Comparison of ENCODE assay signal across 29 mouse cellular contexts in genomic region chr6:67337943-67338342, GRCm38 (mm10). TPM values are rescaled to one million over a fixed set of nuclear protein-coding genes. Genes with fewer than 3 reads are reported as not detected.
A peak's percentile ranks its signal among the peaks of the same experiment; 100 is the strongest.
DNase-seq lines count a peak whose midpoint lies in the region; ATAC-seq and TF ChIP-seq lines count a peak whose summit lies in the region.
"Had no signal": no experiment of that assay in that cellular context is flagged by ENCODE, and none has a peak within 500 bp of the region (broad histone marks: within the 10 kb centered on the region; RNA-seq: fewer than 3 reads in every experiment).

No protein-coding gene starts in this region.

- H3K9ac ChIP-seq in liver, embryonic 14.5 days (replicated peaks), result no peak overlapping the region
- no peak overlapping the region for H3K9ac ChIP-seq in hindbrain, embryonic 11.5 days (ENCODE audit: low read depth, low read length)
- H3K9ac ChIP-seq: forebrain, embryonic 12.5 days; limb, embryonic 12.5 days; lung, embryonic 14.5 days; neural tube, embryonic 12.5 days; stomach, embryonic 15.5 days had no signal

- no peak overlapping the region for H3K27ac ChIP-seq in liver, embryonic 14.5 days
- no peak overlapping the region for H3K27ac ChIP-seq in hindbrain, embryonic 11.5 days (ENCODE audit: low read depth, low read length)
- H3K27ac ChIP-seq: forebrain, embryonic 12.5 days; heart, adult 2 months; hindbrain, embryonic 10.5 days; limb, embryonic 12.5 days; neural tube, embryonic 12.5 days; stomach, embryonic 15.5 days had no signal

- H3K4me3 ChIP-seq in liver, embryonic 14.5 days (ENCODE audit: insufficient read depth in 1 of 2, low read depth in 2 of 2, low read length in 2 of 2), result no peak overlapping the region
- no peak overlapping the region for H3K4me3 ChIP-seq in hindbrain, embryonic 11.5 days (ENCODE audit: low read depth, low read length)
- H3K4me3 ChIP-seq: forebrain, embryonic 12.5 days; heart, adult 2 months; hindbrain, embryonic 10.5 days; limb, embryonic 12.5 days; neural tube, embryonic 12.5 days; stomach, embryonic 15.5 days had no signal

- peak; percentile 39 for DNase-seq in thymus, postnatal 0 days (ENCODE audit: low spot score)
- DNase-seq in thymus, adult 18-20 months, result no peak
- DNase-seq in liver, embryonic 14.5 days (ENCODE audit: low read depth in 3 of 3, low spot score in 3 of 3), result peak; percentile 16 to 47 (median 30)
- DNase-seq in naive thymus-derived CD4-positive, alpha-beta T cell, adult 2 months (ENCODE audit: low read depth), result peak; percentile 13
- no peak for DNase-seq in hindbrain, embryonic 11.5 days (ENCODE audit: low spot score)
- DNase-seq in left cerebral cortex, postnatal 36 days (ENCODE audit: low spot score in 2 of 2), result no peak
- no peak for DNase-seq in adrenal gland, postnatal 25 days
- DNase-seq: adrenal gland, adult 8-10 months; B cell, adult 2 months; cerebellum, adult 11-12 months; cerebellum, postnatal 25 days; heart, adult 2 months; kidney, adult 8-10 months; kidney, postnatal 36 days; layer of hippocampus, adult 9-11 months; lung, embryonic 14.5 days; lung, postnatal 36 days; thymus, adult 2 months had no signal

- no peaks in the 10 kb centered on the region for H3K36me3 ChIP-seq in liver, embryonic 14.5 days (replicated peaks; ENCODE audit: control insufficient read depth, insufficient read depth, low read depth)
- no peaks in the 10 kb centered on the region for H3K36me3 ChIP-seq in hindbrain, embryonic 11.5 days (ENCODE audit: control insufficient read depth, insufficient read depth, low read length)
- H3K36me3 ChIP-seq: forebrain, embryonic 12.5 days; hindbrain, embryonic 10.5 days; limb, embryonic 12.5 days; neural tube, embryonic 12.5 days; stomach, embryonic 15.5 days had no signal

- H3K4me1 ChIP-seq in liver, embryonic 14.5 days (replicated peaks; ENCODE audit: control insufficient read depth in 2 of 2, insufficient read depth in 2 of 2, low read length in 1 of 2), result peaks cover 13 to 16% of the 10 kb centered on the region in 2 experiments
- H3K4me1 ChIP-seq in hindbrain, embryonic 11.5 days (replicated peaks; ENCODE audit: control insufficient read depth, insufficient read depth, low read length), result no peaks in the 10 kb centered on the region
- H3K4me1 ChIP-seq: forebrain, embryonic 12.5 days; hindbrain, embryonic 10.5 days; limb, embryonic 12.5 days; neural tube, embryonic 12.5 days; stomach, embryonic 15.5 days had no signal

- intact Hi-C loops in left cerebral cortex, postnatal 36 days (cut with DNase I), result no loop called here

- H3K27me3 ChIP-seq in liver, embryonic 14.5 days (ENCODE audit: control insufficient read depth, insufficient read depth, low read length), result no peaks in the 10 kb centered on the region
- H3K27me3 ChIP-seq in hindbrain, embryonic 11.5 days (ENCODE audit: control insufficient read depth, insufficient read depth, low read length), result no peaks in the 10 kb centered on the region
- H3K27me3 ChIP-seq: forebrain, embryonic 12.5 days; limb, embryonic 12.5 days; neural tube, embryonic 12.5 days; Patski; stomach, embryonic 15.5 days had no signal

- no peaks in the 10 kb centered on the region for H3K9me3 ChIP-seq in liver, embryonic 14.5 days (ENCODE audit: control insufficient read depth, low read length)
- no peaks in the 10 kb centered on the region for H3K9me3 ChIP-seq in hindbrain, embryonic 11.5 days (ENCODE audit: control insufficient read depth, low read length)
- H3K9me3 ChIP-seq: forebrain, embryonic 12.5 days; hindbrain, embryonic 10.5 days; limb, embryonic 12.5 days; neural tube, embryonic 12.5 days; stomach, embryonic 15.5 days had no signal

- TF ChIP-seq CTCF in liver, embryonic 14.5 days (IDR thresholded peaks at IDR 0.05; ENCODE audit: low read depth), result no peak

- no peak overlapping the region for H3K4me2 ChIP-seq in liver, embryonic 14.5 days (ENCODE audit: low read depth)
- no peak overlapping the region for H3K4me2 ChIP-seq in hindbrain, embryonic 11.5 days (replicated peaks; ENCODE audit: low read depth, low read length)
- H3K4me2 ChIP-seq: forebrain, embryonic 12.5 days; limb, embryonic 12.5 days; lung, embryonic 14.5 days; midbrain, embryonic 11.5 days; neural tube, embryonic 12.5 days; stomach, embryonic 15.5 days had no signal

- peak; percentile 92 for ATAC-seq in common myeloid progenitor, adult 5-6 weeks (replicated peaks; ENCODE audit: low read depth, poor library complexity, severe bottlenecking)
- peak; percentile 89 for ATAC-seq in liver, embryonic 14.5 days (ENCODE audit: insufficient read depth)
- no peak for ATAC-seq in hindbrain, embryonic 11.5 days (ENCODE audit: low FRiP score)
- ATAC-seq: inflammation-experienced regulatory T-cells, adult 6 months; Patski had no signal

- peak; percentile 79 for TF ChIP-seq EP300 in liver, embryonic 14.5 days (IDR thresholded peaks at IDR 0.05; ENCODE audit: low read depth)

RNA-seq across cellular contexts. Expression of gene Il12rb2, which starts 38.0 kb away (rescaled TPM):
- polyA plus RNA-seq in thymus, postnatal 0 days (2015; fragmentation: Nextera tagmentation; extraction: Ambion mirVana), result 2.0 and 3.1 TPM in 2 replicates
- 5.2 and 5.3 TPM in 2 replicates for total RNA-seq in common myeloid progenitor, adult 5-6 weeks (2017)
- polyA plus RNA-seq in liver, embryonic 14.5 days (2012; rRNA removed), result 0.45 TPM in 2 replicates
- polyA plus RNA-seq in liver, embryonic 14.5 days (2014; fragmentation: Nextera tagmentation; extraction: Ambion mirVana), result 0.08 and 0.27 TPM in 2 replicates
- 0.14 TPM in 1 of 2 replicates, not detected in the other for polyA plus RNA-seq in hindbrain, embryonic 11.5 days (2014; fragmentation: Nextera tagmentation; extraction: Ambion mirVana)
- under 1 TPM; 0.18 to 0.35 TPM for total RNA-seq in left cerebral cortex, postnatal 36 days (2021)
- not detected in 2 replicates for total RNA-seq in adrenal gland, postnatal 25 days (2021)
- total RNA-seq: gastrocnemius, adult 8-10 months had no signal
- polyA plus RNA-seq: forebrain, embryonic 12.5 days; heart, embryonic 14.5 days; limb, embryonic 12.5 days; Patski had no signal

Comparison
In these comparisons a context has a peak if more than half of its experiments do, and no peak if none do; other contexts are left out.
1. DNase-seq: peak in thymus, postnatal 0 days (single experiment), liver, embryonic 14.5 days (3 of 3) and naive thymus-derived CD4-positive, alpha-beta T cell, adult 2 months (single experiment); none in thymus, adult 18-20 months (0 of 2), hindbrain, embryonic 11.5 days (single experiment), left cerebral cortex, postnatal 36 days (0 of 2) and adrenal gland, postnatal 25 days (single experiment).